Mouse (Mus musculus): ENCODE measurements around the gene Plp2. TPM values are rescaled to one million over a fixed set of nuclear protein-coding genes. Genes with fewer than 3 reads are reported as not detected.

Gene Plp2
- polyA plus RNA-seq, 2 experiments: 27.3 to 29.0 TPM

- Histone ChIP-seq H3K4me2 (ENCODE audit: low read depth) (peak overlapping the region; percentile 73), H3K36me3 (replicated peaks; ENCODE audit: control insufficient read depth, insufficient read depth, low read depth) (no peaks in the 10 kb centered on the region), H3K9ac (replicated peaks) (peak overlapping the region; percentile 67), H3K4me1 (replicated peaks; ENCODE audit: control insufficient read depth in 2 of 2, insufficient read depth in 2 of 2, low read length in 1 of 2) (peaks cover 0 to 7% of the 10 kb centered on the region in 2 experiments; a peak in 3 of 4 replicates), H3K27ac (peak overlapping the region; percentile 88), H3K27me3 (ENCODE audit: control insufficient read depth, insufficient read depth, low read length) (no peaks in the 10 kb centered on the region), H3K9me3 (ENCODE audit: control insufficient read depth, low read length) (no peaks in the 10 kb centered on the region), H3K4me3 (ENCODE audit: insufficient read depth in 1 of 2, low read depth in 2 of 2, low read length in 2 of 2) (peak overlapping the region; percentile 57 to 63)
- ATAC-seq (ENCODE audit: insufficient read depth) (peak; percentile 95), DNase-seq (ENCODE audit: low read depth in 3 of 3, low spot score in 3 of 3) (peak; percentile 82 to 90 (median 85))
- TF ChIP-seq CTCF (IDR thresholded peaks at IDR 0.05; ENCODE audit: low read depth) (peak; percentile 48), EP300 (IDR thresholded peaks at IDR 0.05; ENCODE audit: low read depth) (no peak)
- WGBS (ENCODE audit: insufficient replicate concordance): 8% methylated on average over 25 of the region's 25 CpGs
Measured at GRCm38 (mm10) chrX:7648671-7649304, 22.4 kb downstream of the Plp2 start.

DNA sequence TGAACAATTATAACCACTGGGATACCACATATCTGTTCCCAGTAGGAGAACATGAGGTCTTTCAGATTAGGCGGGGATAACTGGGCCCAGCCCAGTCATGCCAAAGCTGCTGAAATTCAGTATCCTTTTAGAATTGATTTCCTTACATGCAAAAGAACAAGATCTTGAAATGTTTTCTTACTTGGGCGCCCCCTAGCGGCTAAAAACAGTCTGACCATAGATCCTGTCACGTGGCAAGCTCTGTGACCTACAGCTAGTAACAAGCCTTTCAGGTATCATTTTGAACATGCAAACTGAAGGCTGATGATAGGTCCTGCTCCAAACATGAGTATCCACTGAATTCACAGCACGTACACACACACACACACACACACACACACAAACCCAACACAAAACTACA, 25.8 kb downstream of the Plp2 start:
- no peaks in the 10 kb centered on the region for H3K27me3 ChIP-seq (ENCODE audit: control insufficient read depth, insufficient read depth, low read length)
- peaks cover 0 to 9% of the 10 kb centered on the region in 2 experiments; a peak in 3 of 4 replicates for H3K4me1 ChIP-seq (replicated peaks; ENCODE audit: control insufficient read depth in 2 of 2, insufficient read depth in 2 of 2, low read length in 1 of 2)
- H3K27ac ChIP-seq: no peak overlapping the region
- no peak overlapping the region for H3K4me2 ChIP-seq (ENCODE audit: low read depth)
- DNase-seq (ENCODE audit: low read depth in 3 of 3, low spot score in 3 of 3) (peak; percentile 55 to 65 (median 61)), ATAC-seq (ENCODE audit: insufficient read depth) (no peak)
- no peaks in the 10 kb centered on the region for H3K36me3 ChIP-seq (replicated peaks; ENCODE audit: control insufficient read depth, insufficient read depth, low read depth)
- H3K9me3 ChIP-seq (ENCODE audit: control insufficient read depth, low read length): no peaks in the 10 kb centered on the region
- 9% methylated on average over 5 of the region's 5 CpGs for WGBS (ENCODE audit: insufficient replicate concordance)
- TF ChIP-seq EP300 (IDR thresholded peaks at IDR 0.05; ENCODE audit: low read depth): no peak
- peak; percentile 73 for TF ChIP-seq CTCF (IDR thresholded peaks at IDR 0.05; ENCODE audit: low read depth)
- H3K9ac ChIP-seq (replicated peaks): no peak overlapping the region
- no peak overlapping the region for H3K4me3 ChIP-seq (ENCODE audit: insufficient read depth in 1 of 2, low read depth in 2 of 2, low read length in 2 of 2)

DNA sequence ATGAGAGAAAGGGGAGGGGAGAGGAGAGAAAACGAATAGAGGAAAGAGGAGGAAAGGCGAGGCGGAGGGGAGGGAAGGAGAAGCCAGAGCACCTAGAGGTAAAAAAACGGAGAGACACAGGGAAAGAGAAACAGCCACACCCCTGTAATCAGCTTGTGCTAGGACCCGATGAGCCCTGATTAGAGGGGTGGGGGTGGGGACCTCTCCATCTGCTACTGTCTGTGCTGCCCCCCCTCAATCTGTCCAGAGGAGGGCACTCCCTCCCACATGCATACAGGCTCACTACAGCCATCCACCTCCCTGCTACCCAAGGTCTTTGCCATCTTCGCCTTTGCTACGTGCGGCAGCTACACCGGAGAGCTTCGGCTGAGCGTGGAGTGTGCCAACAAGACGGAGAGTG, 30.4 kb downstream of the Plp2 start:
- peaks cover 4% of the 10 kb centered on the region for H3K27me3 ChIP-seq (ENCODE audit: control insufficient read depth, insufficient read depth, low read length)
- TF ChIP-seq CTCF (IDR thresholded peaks at IDR 0.05; ENCODE audit: low read depth): no peak
- no peak for TF ChIP-seq EP300 (IDR thresholded peaks at IDR 0.05; ENCODE audit: low read depth)
- H3K27ac ChIP-seq: no peak overlapping the region
- no peak overlapping the region for H3K9ac ChIP-seq (replicated peaks)
- H3K9me3 ChIP-seq (ENCODE audit: control insufficient read depth, low read length): no peaks in the 10 kb centered on the region
- DNase-seq (ENCODE audit: low read depth in 3 of 3, low spot score in 3 of 3) (no peak), ATAC-seq (ENCODE audit: insufficient read depth) (peak; percentile 47; the same call in 1 of the 2 replicates)
- H3K4me3 ChIP-seq (ENCODE audit: insufficient read depth in 1 of 2, low read depth in 2 of 2, low read length in 2 of 2): no peak overlapping the region
- H3K36me3 ChIP-seq (replicated peaks; ENCODE audit: control insufficient read depth, insufficient read depth, low read depth): no peaks in the 10 kb centered on the region
- no peak overlapping the region for H3K4me2 ChIP-seq (ENCODE audit: low read depth)
- whole genome bisulfite sequencing (ENCODE audit: insufficient replicate concordance): 26% methylated on average over 12 of the region's 12 CpGs
- H3K4me1 ChIP-seq (replicated peaks; ENCODE audit: control insufficient read depth in 2 of 2, insufficient read depth in 2 of 2, low read length in 1 of 2): peaks cover 0 to 4% of the 10 kb centered on the region in 2 experiments; a peak in 2 of 4 replicates

DNA sequence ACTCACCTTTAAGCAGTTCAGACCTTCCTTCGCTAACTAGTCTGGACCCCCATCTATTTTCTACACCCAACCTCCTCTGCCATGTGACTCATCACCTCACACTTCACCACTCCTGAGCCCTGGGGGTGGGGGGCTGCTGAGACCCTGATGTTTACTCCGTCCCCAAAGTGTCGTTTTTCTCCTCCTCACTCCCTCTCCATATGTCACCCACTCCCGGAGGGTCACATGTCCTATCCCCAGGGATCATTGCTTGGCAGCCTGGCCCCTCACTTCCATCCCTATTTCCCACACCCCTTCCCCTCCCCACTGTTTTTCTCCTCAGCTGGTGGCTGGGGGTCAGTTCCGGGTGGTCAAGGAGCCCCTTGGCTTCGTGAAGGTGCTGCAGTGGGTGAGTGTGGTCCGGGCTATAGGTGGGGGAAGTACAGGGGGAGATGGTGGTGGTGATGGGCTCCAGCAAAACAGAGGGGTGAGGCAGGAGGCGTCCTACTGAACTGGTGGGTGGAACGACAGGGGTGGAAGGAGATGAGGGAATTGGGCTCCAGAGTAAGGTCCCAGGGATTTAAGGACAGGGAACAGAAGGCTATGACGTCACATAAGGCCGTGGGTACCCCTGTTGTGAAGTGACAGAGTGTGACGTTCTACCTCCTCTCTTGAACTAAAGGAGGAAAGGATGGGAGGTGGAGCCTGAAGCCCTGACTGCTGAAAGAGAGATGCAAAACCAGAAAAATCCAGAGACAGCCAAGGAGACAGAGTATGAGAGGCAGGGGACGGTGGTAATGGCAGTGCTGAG, 31.5 kb downstream of the Plp2 start:
- Histone ChIP-seq H3K36me3 (replicated peaks; ENCODE audit: control insufficient read depth, insufficient read depth, low read depth) (no peaks in the 10 kb centered on the region), H3K4me2 (ENCODE audit: low read depth) (no peak overlapping the region), H3K27me3 (ENCODE audit: control insufficient read depth, insufficient read depth, low read length) (peaks cover 4% of the 10 kb centered on the region), H3K27ac (no peak overlapping the region), H3K4me3 (ENCODE audit: insufficient read depth in 1 of 2, low read depth in 2 of 2, low read length in 2 of 2) (no peak overlapping the region), H3K9ac (replicated peaks) (no peak overlapping the region), H3K9me3 (ENCODE audit: control insufficient read depth, low read length) (no peaks in the 10 kb centered on the region), H3K4me1 (replicated peaks; ENCODE audit: control insufficient read depth in 2 of 2, insufficient read depth in 2 of 2, low read length in 1 of 2) (peaks cover 0 to 4% of the 10 kb centered on the region in 2 experiments; a peak in 2 of 4 replicates)
- 15% methylated on average over 13 of the region's 13 CpGs for WGBS (ENCODE audit: insufficient replicate concordance)
- no peak for ATAC-seq (ENCODE audit: insufficient read depth)
- TF ChIP-seq CTCF (IDR thresholded peaks at IDR 0.05; ENCODE audit: low read depth): no peak
- no peak for TF ChIP-seq EP300 (IDR thresholded peaks at IDR 0.05; ENCODE audit: low read depth)
- no peak for DNase-seq (ENCODE audit: low read depth in 3 of 3, low spot score in 3 of 3)
